Mouse (Mus musculus) C2C12 (cell line): ENCODE data around the gene Acp4.

ENCODE experiments used
- CEBPB ChIP-seq: IDR thresholded peaks from one replicate; pipeline ENCODE4 v1.6.1; 2011; ENCODE audit warnings: low read depth, mild to moderate bottlenecking, control low read depth, moderate library complexity
- CTCF ChIP-seq: IDR thresholded peaks from one replicate; pipeline ENCODE4 v1.5.1; 2011; ENCODE audit not compliant: control insufficient read depth, insufficient read depth, insufficient read length
- FOSL1 ChIP-seq: IDR thresholded peaks from one replicate; pipeline ENCODE4 v1.8.0; 2011; ENCODE audit warnings: mild to moderate bottlenecking, low read length; ENCODE audit not compliant: poor library complexity, insufficient read depth, severe bottlenecking
- MAX ChIP-seq: IDR thresholded peaks from one replicate; pipeline ENCODE4 v1.6.1; 2011; ENCODE audit warnings: mild to moderate bottlenecking, control low read depth
- MYOD1 ChIP-seq: IDR thresholded peaks from one replicate; pipeline ENCODE4 v1.6.1; 2011; ENCODE audit warnings: low read depth; ENCODE audit not compliant: control insufficient read depth, insufficient read length
- MYOG ChIP-seq: IDR thresholded peaks from one replicate; pipeline ENCODE4 v1.6.1; 2011; ENCODE audit not compliant: control insufficient read depth, insufficient read length; ENCODE audit errors: extremely low read depth
- USF1 ChIP-seq: IDR thresholded peaks from one replicate; pipeline ENCODE4 v1.6.1; 2011; ENCODE audit warnings: low read depth, mild to moderate bottlenecking, control low read depth, moderate library complexity

GRCm38 (mm10) chr7:44244080-44244479 lies 13.1 kb downstream of the Acp4 start:
- TF ChIP-seq MAX = no peak
- no peak for TF ChIP-seq CTCF
- no peak for TF ChIP-seq CEBPB
- TF ChIP-seq USF1 = no peak
- no peak for TF ChIP-seq MYOG
- no peak for TF ChIP-seq MYOD1
- no peak for TF ChIP-seq FOSL1
